Mouse (Mus musculus) spleen, postnatal 14 days (tissue): ENCODE data around the gene Opcml.

Source experiments
- DNase-seq, 2 experiments: peaks; one replicate each; pipeline ENCODE4 v3.0.0; 2021 to 2022; ENCODE audit warnings: low spot score in 2 of 2

The Opcml gene

DNA sequence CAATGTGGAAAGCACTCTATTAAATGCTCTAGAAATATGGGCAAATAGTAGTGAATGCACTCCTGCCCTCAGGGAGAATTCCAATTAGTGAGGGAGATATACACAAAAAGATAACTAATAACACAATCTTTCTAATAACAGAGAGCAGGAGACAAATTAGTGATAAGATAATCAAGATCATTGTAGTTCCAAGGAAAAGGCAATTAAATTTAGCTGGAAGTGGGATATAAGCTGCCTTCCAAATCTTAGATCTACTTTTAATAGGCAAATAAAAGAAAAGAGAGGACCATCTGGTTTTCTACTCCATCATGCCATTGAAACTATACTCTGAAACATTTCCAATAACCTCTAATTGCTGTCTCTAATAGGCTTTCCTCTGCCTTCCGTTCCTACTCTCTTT is 742.6 kb downstream of the Opcml start:
- DNase-seq = no peak

DNA sequence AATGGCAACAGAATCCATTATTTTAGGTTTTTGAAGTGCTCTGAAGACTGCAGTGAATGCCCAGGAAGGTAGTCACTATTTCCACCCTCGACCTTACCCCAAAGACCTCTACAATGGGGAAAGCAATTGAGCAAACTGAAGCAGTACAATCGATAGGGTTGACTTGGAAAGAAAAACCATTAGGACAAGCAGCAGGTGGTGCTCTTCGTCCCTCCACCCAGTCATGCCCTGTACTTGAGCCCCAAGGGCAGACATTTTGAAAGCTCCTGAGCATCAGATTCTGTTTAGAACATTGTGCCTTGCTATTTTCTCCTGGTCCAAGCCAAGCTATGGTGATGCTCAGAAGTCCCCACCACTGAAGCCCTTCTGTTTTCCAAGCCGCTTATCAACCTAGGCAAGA is 744.4 kb downstream of the Opcml start:
- no peak for DNase-seq

GRCm38 (mm10) chr9:28536637-28537036 is 746.1 kb downstream of the Opcml start:
- no peak for DNase-seq

DNA sequence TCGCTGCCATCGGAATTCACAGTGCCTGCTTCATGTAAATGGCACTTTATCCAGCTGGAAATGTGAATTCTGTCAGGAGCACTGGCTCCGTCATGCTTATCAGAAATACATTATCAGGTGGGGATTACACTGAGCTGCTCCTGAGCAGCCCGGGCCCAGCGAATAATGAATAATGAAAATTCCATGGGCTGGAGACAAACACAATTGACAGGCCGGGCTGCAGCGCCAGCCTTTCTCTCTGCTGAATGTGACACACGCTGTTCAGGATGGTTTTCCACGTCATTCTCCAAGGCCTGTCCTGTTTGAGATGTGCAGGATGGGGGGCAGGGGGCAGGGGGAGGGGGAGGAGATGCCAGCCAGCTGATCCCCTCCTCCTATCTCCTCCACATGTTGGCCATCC is 757.6 kb downstream of the Opcml start:
- no peak for DNase-seq

- no peak for DNase-seq
Measured at GRCm38 (mm10) chr9:28552387-28553182, 762.0 kb downstream of the Opcml start.

DNA sequence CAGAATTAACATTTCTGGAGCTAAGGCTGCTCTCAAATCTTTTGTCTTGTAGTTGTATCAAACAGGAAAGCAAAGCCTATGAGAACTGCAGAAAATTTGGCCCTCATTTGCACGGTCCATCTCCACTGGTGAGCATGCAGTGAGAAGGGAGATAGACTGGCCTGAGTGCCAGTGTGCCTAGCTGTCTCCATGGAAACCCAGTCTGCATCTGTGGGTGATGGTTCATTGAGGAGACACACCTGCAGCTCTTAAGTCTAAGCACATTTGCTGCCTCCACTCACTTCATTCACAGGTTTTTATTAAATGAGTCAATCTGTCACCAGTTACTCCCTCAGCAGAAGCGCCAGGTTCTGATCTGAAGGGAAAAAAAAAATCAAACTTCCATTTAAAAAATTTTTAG is 768.1 kb downstream of the Opcml start:
- DNase-seq = no peak

DNA sequence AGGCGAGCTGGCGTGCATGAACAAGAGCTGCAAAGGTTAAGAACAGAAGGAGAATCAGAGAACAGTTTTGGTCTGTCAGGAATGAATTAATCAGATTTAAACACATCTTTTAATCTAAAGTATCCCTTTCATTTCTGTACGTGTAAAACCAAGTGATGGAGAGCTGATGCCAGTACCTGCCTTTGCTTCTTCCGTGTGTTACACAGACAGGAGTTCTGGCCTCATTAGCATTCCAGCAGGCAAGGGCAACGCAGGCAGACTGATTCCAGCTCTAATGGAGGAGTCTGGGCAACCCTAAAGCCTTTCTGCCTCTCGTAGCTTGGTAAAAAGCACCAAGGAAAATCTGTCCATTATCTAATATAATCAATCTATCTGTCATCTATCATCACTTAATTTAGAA is 771.2 kb downstream of the Opcml start:
- no peak for DNase-seq

DNA sequence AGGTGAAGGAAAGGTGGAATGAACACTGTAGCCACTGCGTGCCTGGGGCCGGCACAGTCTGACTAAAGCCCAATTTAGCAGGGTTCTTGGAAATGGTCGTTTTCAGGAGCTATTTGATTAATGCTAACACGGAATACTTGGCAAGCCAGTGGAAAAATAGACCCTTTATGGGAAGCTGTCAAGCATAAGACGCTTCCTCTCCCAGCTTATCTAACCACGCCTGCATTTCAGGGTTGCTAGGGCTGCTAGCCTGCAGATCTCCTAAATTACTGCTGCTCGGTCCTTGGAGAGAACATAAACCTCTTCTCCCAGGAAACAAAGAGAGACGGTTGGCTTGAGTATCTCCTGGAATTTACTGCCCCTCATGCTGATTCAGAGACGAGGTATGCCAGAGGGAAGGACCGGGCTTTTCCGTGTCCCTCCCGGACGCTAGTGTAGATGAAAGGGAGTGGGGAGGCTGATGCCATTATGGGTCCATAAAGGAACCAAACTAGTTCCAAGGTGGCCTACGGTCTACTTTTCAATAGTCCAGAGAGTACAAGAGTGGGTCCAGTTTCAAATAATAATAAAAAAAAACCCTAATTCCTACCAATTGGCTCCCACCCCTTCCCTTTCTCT is 772.6 kb downstream of the Opcml start:
- DNase-seq = no peak

- DNase-seq = no peak
Measured at GRCm38 (mm10) chr9:28569041-28569522, 778.5 kb downstream of the Opcml start.

- no peak for DNase-seq
Measured at GRCm38 (mm10) chr9:28569776-28570175, 779.2 kb downstream of the Opcml start.

DNA sequence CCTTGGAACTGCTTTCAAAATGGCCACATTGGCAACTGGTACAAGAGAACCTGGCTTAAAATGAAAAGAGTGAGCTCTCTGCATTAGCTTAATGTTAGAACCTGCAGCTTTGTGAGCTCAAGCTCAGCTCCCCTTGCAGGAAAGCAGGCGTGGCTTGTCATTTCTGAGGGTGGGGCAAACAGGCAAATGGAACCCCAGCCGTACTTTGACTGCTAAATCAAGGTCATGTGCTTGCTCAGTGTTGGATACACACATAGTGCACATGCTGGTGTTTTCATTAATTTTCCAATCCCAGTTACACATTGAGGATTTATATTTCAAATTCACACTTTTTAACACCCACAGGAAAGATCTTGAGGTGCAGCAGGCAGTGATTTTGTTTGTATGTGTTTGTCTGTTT is 781.1 kb downstream of the Opcml start:
- no peak for DNase-seq

GRCm38 (mm10) chr9:28572136-28572774 is 781.7 kb downstream of the Opcml start:
- DNase-seq = no peak

GRCm38 (mm10) chr9:28578730-28579129 is 788.2 kb downstream of the Opcml start:
- DNase-seq = no peak

- no peak for DNase-seq
Measured at GRCm38 (mm10) chr9:28587253-28587652, 796.7 kb downstream of the Opcml start.

- DNase-seq = no peak
Measured at GRCm38 (mm10) chr9:28587857-28588388, 797.3 kb downstream of the Opcml start.

GRCm38 (mm10) chr9:28588488-28588887 is 797.9 kb downstream of the Opcml start:
- DNase-seq = no peak

GRCm38 (mm10) chr9:28592208-28592607 is 801.6 kb downstream of the Opcml start:
- DNase-seq = no peak

DNA sequence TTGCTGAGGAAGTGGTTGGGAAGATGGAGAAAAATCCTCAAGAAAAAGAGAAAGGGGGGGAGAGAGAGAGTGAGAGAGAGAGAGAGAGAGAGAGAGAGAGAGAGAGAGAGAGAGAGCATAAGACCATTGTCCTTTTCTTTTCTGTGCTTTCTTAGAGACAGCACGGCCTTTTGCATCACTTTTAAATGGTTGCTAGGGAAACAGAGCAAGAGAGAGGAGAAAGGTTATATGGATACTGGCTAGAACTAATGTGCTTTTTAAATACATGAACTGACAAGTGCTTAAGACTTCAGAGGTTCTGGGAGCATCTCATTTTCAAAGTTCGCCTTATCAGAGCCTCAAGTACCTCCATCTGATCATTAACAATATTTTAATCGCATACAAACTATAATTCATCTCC is 804.5 kb downstream of the Opcml start:
- DNase-seq = no peak

- no peak for DNase-seq
Measured at GRCm38 (mm10) chr9:28605561-28605960, 815.0 kb downstream of the Opcml start.

DNA sequence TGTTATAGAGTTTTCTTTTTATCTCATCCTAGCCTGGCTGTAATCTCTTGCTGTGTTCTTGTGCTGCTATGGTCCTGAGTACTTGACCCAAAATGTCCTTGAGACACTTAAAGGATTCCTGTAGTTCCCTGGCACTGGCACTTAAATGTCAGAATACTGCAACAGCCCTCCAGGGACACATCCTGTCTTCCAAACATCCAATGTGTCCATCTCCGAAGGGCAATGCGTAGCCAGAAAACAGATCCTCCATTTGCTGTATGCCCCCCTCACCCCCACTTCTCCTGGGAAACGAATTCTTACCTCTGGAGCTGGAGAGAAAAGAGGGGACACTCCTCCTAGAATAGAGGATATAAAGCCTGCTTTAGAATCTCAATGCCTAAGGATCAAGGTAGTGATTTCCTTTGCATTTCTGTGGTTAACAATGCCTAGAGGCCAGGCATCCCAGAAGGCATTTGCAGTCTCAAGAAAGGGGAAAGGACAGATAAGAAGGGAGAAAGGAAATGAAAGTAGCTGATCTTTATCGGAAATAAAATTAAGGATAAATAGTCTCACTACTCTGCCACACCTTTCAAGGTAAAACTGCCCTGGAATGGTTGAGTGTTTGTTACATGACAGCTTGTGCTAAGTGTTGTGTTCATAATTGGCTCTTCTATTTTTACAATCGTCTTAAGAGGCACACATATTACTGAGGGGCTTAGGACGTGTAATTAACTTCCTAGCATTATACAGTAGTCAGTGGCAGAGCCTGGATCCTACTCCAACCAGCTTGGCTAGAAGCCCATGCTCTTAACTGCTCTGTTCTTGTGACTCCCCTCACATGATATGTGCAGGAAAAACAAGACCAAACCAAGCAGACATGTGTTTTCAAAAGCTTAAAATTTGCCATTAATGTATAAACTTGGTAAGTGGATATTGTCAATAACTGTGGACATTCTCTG is 823.4 kb downstream of the Opcml start:
- DNase-seq = no peak

GRCm38 (mm10) chr9:28615447-28615846 is 824.9 kb downstream of the Opcml start:
- no peak for DNase-seq
